Mouse (Mus musculus): ENCODE measurements around the gene Ppp1r15b.

The Ppp1r15b gene

DNA sequence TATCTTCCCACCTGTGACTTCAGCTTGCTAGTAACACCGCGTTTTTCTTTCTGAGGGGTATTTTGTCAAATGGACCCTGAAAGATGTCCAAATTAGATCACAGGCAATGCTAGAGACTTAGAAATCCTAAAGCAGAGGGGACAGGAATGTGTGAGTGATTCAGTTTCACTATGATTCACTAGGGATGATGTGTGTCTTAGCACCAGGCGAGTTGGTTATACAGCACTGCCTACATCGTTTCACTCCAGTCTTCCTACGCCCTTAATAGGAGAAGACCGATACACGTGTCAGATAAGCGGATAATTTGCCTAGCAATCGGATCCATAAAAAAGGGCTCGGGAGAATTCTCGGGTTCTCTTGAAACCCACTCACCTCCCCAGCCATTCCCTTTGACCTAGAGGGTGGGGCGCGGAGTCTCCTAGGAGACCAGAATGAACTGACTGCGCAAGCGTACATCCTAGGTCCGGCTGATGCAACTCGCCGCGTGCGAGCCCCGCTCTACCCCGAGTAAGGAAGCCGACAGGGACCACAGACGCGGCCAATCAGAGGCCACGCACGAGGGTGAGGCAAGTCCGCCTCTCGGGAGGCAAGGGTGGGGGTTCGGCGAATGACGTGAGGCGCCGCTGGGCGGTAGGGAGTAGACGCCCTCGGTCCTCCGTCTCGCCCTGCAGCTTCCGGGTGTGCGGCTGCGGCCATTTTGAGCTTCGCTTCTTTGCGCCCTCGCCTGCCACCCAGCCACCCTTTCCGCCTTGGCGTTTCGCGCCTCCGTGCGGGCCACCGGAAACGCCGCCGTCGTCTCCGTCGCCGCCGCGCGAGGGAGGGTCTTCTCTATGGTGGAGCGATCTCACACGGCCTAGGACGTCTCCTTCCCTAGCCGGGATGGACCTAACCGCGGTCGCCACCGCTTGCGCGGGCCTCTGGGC, at the start of gene Ppp1r15b:
Ppp1r15b (plus strand) TSS at position 506 of the 923 bp plus-strand sequence.
- peak; percentile 99 for DNase-seq (ENCODE audit: low spot score)

DNA sequence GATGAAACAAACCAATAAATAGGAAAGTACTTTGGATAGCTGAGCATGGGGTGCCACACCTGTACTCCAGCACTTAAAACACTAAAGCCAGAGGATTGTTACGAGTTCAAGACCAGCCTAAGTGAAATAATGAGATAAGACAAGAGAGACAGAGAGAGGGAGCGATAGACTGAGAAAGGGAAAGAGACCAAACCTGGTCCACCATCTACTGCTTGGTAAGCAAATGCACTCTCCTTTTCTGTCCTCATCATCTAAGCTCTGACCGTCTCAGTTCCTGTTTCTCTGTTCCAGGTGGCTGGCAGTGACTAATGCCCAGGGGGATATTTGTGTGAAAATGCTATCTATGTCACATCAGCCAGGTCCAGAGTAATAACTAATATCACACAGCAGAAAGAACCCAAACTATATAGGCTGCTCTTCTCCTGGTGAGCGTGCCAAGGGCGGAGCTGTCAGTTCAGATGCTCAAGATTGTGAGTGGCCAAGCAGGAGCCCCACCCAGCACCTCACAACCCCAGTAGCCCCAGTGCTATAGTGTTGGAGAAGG, 47.9 kb upstream of the Ppp1r15b start:
- DNase-seq (ENCODE audit: low spot score): no peak

DNA sequence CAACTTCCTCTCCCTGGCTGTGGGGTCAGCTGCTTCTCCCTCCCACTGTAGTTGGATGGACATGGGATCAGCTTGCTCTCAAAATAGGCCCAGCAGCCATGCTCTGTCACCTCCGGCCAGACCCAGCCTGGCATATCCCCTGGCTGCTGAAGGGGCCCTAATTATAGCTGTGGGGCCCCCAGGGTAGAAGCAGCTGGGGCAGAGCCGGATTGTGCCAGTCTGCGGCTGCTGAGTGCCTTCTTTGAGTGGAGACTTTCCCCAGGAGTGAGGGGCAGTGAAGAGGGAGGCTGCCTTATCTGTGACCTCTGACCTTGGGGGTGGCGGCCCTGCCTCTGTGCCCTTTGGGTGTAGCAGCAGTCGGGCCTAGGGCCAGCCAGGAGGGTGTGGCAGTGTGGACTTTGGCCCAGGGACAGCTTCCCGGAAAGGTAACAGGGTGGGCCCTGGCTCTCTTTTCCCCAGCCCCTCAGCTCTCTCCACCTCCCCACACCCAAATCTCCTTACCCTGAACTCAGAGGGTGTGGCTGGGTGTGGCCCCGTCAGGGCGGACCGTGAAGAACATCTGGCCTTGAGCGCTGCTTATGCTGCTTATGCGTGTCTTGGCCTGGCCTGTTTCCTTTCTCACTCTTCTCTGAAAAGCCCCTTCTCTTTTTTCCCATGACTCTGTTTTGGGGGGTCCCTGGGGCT, 46.9 kb upstream of the Ppp1r15b start:
- no peak for DNase-seq (ENCODE audit: low spot score)

DNA sequence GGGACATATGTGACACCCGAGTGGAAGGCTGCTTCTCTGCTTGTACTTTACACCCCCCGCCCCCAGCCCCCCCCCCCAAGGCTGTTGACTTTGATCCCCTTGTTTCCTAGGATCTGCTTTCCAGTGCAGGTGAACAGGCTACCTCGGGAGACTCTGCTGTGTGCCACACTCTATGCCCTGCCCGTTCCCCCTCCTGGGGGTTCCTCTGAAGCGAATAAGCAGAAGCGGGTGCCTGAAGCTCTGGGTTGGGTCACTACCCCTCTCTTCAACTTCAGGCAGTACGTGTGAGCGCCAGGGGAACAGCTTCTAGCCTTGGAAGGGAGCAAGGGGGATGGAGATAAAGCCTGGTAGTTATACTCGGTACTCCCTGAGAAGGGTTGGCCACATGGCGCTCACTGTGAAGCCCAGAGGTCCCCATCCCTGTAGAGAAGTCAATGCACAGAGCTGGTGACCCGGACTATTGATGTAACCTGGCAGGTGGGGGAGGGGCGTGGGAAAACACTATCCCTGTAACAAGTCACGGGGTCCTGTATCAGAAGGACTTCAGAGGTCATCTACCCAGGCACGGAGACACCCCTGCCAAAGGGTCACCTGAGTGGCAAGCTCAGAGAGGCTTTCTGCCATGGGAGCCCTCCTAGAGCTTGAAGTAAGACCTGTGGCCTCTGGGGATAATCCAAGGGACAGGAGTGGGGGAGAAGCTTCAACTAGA, 46.1 kb upstream of the Ppp1r15b start:
- DNase-seq (ENCODE audit: low spot score): no peak

DNA sequence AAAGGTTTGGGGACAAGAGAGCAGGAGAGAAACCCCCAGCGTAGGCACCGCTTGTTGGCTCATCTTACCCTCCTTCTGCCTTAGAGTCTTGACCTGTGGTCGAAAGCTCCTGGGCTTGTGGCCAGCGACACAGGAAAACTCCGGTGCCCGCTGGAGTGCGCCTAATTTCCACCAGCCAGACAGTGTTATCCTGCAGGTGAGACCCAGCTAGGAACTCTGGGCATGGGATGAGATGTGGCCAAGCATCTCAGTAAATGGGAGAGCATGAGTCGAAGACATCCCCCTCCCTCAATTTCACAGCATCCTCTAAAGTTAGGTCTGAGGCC, 45.6 kb upstream of the Ppp1r15b start:
- DNase-seq (ENCODE audit: low spot score): no peak

GRCm38 (mm10) chr1:133086804-133087203, 44.1 kb upstream of the Ppp1r15b start:
- DNase-seq (ENCODE audit: low spot score): no peak

DNA sequence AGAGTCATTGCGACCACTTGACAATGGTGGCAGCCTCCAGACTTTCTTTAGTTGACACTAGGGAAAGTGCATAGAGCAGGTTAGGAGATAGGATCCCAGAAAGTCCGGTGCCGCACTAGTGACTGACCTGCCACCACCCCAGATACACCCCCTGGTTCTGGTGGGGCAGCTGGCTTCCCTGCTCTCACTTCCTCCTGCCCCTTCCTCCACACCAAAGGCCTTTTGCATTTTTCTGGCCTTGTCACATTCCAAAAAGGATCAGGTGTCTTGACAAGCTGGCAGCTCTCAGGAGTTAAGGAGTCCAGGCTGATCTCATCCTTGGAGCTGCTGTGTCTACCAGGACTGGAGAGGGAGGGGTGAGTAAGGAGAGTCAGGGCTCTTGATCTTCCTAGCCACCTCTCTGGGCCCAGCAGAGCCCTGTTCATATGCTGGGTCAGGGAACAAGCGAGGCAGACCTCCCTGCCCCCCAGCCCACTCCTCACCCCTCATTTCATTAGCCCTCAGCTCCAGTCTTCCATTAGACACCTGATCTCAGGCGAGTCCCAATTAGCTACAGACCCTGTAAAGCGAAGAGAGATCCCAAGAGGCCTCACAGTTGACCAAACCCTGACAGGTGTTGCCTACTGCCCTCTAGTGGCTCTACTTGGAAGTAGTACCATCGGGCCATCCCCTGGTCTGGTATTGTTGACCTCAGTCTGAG, 43.6 kb upstream of the Ppp1r15b start:
- DNase-seq (ENCODE audit: low spot score): peak; percentile 27

DNA sequence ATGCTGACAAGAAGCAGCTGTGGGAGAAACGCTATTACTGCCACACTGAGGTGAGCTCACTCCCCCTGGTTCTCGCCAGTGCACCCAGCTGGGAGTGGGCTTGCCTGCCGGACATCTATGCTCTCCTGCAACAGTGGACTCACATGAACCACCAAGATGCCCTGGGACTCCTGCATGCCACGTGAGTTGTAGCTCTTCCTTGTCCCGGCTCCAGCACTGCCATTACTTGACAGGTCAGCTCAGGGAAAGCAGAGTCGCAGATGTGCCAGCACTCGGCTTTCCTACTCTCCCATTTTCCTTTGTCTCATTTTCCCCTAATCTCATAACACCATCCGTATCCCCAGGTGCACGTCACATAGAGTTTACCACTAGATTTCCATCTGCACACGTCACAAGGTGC, 42.7 kb upstream of the Ppp1r15b start:
- no peak for DNase-seq (ENCODE audit: low spot score)

DNA sequence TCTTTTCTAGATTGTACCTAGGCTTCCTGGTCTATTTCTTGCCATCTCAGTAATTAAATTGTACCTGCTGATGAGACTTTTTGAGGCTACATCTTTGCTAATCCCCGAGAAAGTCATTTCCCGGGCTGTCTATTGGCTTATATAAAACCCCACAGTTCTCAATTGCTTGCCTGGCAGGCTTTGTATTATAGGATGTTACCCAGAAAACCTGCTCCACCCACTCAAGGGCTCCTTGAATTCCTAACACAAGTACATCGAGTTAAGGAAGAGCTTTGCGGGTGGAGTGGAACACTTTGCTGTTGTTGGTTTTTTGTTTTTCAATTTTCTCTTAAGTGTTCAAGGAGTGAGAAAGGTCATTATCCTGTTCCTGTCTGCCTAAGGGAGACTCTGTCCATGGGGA, 41.5 kb upstream of the Ppp1r15b start:
- DNase-seq (ENCODE audit: low spot score): no peak

- DNase-seq (ENCODE audit: low spot score): no peak
Measured at GRCm38 (mm10) chr1:133090641-133091040, 40.3 kb upstream of the Ppp1r15b start.

DNA sequence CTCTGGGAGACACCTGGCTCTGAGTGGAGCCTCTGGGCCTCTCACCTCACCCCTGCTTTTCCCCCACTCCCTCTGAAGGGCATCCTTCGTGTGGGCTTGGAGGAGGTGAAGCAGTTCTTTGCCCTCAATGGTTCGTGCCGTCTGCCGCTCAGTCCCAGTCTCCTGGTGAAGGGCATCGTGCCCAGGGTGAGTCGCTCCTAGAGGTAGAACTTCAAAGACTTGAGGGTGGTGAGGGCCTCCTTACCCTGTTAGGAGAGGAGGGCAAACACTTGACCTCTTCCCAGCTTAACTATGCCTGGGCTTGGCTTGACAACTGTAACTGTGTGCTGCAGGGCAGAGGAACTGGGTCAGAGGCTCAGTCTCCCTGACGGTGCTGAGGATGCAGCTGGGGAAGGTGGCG, 39.5 kb upstream of the Ppp1r15b start:
- no peak for DNase-seq (ENCODE audit: low spot score)

DNA sequence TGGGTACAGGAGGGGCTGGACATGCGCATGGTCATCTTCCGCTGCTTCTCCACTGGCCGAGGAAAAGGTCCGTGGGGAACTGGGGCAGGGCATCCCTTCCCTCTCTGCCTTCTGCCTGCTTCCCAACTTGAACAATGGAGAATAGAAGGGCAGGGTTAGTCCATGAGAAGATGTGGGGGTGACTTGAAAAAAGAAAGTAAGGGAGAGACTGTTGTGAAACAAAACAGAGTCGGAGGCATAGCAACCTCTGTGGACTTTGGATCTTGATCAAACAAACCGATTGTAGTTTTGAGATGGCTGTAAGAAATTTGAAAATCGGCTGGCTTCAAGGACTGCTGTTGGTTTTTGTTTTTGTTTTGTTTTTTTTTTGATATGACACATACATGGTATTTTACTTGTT, 37.2 kb upstream of the Ppp1r15b start:
- DNase-seq (ENCODE audit: low spot score): no peak

DNA sequence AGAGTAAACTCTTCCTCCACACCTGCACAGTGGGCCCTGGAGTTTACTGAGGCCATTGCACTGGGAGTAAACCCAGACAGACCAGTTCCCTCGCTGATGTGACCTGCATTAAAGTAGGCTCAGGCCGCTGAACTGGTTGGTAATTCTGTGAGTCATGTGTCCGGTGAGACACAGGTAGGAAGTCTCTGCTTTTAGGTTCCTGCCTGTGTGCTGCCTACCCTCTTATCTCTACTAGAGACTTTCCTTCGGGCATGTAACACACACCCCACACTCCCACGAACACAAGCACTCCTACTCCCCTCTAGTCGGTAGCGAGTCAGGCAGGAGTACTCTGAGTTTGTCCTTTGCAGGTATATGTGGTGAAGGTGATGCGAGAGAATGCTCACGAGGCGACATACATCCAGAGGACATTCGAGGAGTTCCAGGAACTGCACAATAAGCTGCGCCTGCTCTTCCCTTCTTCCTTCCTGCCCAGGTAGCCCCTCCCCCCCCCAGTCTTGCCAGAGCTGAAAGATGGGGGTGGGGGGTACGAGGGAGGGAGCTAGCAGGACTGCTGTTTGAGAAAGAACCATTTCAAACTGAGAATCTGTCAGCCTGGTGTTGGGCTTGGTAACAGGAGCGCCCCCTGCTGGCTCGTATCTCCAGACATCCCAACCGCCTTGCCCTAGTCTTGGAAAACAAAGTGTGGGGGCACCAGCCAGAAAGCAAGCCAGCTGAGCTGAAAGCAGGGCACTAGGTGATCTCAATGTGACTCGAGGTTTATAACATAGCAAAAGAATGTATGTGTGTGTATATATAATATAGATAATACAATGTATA, 29.8 kb upstream of the Ppp1r15b start:
- DNase-seq (ENCODE audit: low spot score): peak; percentile 71

DNA sequence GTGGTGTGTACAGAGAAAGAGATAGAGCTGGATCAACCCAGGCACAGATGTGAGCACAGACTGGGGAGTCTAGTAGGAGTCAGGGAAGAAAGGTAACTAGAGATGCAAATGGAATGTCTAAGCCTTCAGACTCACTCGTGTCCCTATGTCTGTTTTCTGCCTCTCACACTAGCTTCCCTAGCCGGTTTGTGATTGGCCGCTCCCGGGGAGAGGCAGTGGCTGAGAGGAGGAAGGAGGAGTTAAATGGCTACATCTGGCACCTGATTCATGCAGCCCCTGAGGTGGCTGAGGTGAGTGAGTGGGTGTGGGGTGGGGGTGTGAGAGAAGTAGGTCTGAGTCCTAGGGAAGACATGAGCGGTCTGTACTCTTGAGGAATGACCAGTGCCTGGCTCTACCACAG, 28.8 kb upstream of the Ppp1r15b start:
- no peak for DNase-seq (ENCODE audit: low spot score)

GRCm38 (mm10) chr1:133103315-133103714, 27.6 kb upstream of the Ppp1r15b start:
- DNase-seq (ENCODE audit: low spot score): no peak

DNA sequence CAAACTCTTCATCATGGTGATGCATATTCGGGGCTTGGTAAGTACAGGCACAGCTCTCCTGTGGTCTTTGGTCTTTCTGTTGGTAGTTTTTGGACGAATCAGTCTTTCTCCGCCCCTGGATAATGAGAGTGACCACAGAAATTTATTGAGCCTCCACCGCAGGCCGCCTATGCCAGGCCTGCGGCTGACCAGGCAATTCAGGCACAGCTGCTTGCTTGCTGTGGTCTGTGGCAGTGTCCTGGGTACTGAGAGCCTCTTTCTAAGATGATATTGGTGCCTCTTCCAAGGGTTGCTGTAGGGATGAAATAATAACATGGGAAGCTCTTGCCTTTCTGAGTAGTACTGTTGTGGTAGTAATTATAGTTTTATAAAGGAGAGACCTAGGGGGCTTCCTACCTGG, 27.1 kb upstream of the Ppp1r15b start:
- DNase-seq (ENCODE audit: low spot score): no peak

DNA sequence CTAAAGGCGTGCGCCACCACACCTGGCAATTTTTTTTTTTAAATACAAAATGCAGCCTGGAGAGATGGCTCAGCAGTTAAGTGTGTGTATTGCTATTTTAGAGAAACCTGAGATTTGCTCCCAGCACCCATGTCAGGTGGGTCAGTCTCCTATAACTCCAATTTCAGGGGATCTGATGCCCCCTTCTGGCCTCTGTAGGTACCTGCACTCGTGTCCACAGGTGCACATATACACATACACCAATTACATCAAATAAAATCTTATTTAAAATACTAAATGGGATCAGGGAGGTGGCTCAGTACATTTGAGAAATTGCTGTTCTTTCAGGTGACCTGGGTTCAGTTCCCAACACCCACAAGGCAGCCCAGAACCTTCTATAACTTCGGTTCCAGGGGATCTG, 14.8 kb upstream of the Ppp1r15b start:
- no peak for DNase-seq (ENCODE audit: low spot score)

DNA sequence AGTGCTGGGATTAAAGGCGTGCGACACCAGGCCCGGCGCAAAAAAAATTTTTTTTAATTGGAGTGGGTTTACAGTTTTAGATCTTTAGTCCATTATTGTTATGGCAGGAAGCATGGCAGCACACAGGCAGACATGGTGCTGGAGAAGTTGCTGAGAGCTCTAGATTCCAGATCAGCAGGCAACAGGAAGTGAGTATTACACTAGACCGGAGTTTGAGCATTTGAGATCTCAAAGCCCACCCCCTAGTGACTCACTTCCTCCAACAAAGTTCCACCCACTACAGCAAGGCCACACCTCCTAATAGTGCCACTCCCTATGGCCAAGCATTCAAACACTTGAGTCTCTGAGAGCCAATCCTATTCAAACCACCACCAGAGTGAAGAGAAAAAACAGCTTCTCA, 12.8 kb upstream of the Ppp1r15b start:
- DNase-seq (ENCODE audit: low spot score): peak; percentile 9

DNA sequence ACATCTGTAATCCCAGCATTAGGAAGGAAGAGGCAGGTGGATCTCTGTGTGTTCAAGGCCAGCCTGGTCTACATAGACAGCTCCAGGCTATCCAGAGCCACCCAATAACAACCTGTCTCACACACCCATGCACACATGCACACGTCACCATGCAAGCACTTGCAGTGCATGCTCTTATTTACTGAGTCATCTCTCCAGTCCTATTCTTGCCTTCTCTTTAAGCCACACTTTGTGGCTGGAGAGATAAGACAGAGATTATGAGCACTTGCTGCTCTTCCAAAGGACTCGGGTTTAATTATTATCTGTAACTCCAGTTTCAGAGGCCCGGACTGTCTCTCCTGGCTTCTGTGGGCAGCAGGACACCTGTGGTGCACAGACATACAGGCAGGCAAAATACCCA, 12.1 kb upstream of the Ppp1r15b start:
- no peak for DNase-seq (ENCODE audit: low spot score)

DNA sequence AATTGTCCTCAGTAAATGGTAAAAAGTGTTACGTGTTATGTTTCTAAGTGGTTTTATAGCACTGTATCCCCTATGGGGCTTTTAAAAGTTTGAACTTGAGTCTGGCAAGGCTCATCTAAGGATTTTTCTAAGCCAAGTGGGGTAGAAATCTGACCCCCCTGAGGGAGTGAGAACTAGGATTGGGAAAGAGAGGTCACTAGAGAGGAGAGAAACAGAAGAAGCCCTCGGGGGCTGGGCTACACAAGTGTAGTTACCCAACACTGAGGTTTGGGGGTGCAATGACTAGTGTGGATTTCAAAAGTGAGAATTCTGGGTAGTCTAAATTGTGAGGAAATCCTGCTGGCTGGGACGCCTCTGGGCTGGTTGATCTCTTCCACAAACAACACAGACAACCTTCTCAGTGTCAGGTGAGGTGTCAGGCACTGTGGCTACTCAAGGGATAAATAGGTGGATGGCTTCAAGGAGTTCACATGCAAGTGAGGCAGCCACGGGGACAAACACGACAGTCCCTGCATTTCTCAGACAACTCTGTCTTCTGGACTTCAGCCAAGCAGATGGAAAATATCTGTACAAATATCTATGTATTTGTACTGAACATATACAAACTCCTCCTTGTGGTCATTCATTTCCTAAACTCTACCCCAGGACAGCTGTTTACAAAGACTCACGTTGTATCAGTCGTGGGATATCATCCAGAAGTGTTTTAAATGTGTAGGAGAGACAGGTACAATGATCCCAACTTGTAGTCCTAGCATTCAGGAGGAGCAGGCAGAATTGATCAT, 10.8 kb upstream of the Ppp1r15b start:
- DNase-seq (ENCODE audit: low spot score): no peak
